Mouse (Mus musculus) small intestine, adult 2 months (tissue): ENCODE results near the gene Fam135a.

Source experiments
- CTCF ChIP-seq: fragments of 200-500 bp; IDR thresholded peaks from 2 replicates; pipeline ENCODE4 v1.5.1; 2012; ENCODE audit warnings: low read depth, mild to moderate bottlenecking, control low read depth, inconsistent platforms, low read length, moderate library complexity, mixed read lengths; ENCODE audit not compliant: insufficient replicate concordance, insufficient read length; ENCODE audit errors: extremely low read depth
- POLR2A ChIP-seq: fragments of 200-500 bp; IDR thresholded peaks from 2 replicates; pipeline ENCODE4 v1.6.1; 2012; ENCODE audit warnings: low read depth, mild to moderate bottlenecking, control low read depth, inconsistent platforms, low read length, moderate library complexity

DNA sequence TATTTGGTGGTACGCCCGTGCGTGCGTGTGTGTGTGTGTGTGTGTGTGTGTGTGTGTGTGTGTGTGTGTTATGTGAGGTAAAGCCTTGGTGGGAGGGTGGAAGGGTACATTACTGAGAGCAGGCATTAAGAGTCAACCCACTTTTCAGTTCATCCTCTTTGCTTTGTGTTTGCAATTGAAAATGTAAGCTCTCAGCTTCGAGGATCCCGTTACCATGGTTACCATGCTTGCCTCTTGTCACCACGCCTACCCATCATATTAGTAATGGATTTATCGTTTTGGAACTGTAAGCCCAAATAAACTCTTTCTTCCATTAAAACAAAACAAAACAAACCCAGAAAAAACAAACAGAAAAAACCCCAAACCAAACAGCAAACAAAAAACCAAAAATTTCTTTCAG lies 43.4 kb upstream of the Fam135a start:
- TF ChIP-seq POLR2A (no peak), CTCF (no peak)
